Mouse (Mus musculus): ENCODE results near the gene Pde6h. TPM values are rescaled to one million over a fixed set of nuclear protein-coding genes. Genes with fewer than 3 reads are reported as not detected.
"Not testable (repeated sequence)": the region's sequence is repeated elsewhere in the genome, so short reads cannot be mapped to it uniquely, and the experiment has no call there.

The Pde6h gene
- not detected in 2 replicates for polyA plus RNA-seq (2014; fragmentation: Nextera tagmentation; extraction: Ambion mirVana)

- DNase-seq (ENCODE audit: low spot score) = no peak
- no peak for ATAC-seq (replicated peaks; ENCODE audit: low FRiP score)
- Histone ChIP-seq H3K27me3 (replicated peaks; ENCODE audit: control insufficient read depth, insufficient read depth, low read length) (no peaks in the 10 kb centered on the region), H3K9me3 (ENCODE audit: control insufficient read depth, low read length) (no peaks in the 10 kb centered on the region), H3K4me2 (no peak within 1 kb of the TSS), H3K36me3 (ENCODE audit: control insufficient read depth, insufficient read depth, low read length) (peaks cover 4% of the 10 kb centered on the region; the same call in 1 of the 2 replicates), H3K27ac (ENCODE audit: low read depth, low read length) (no peak within 1 kb of the TSS), H3K9ac (ENCODE audit: low read depth, low read length) (no peak within 1 kb of the TSS), H3K4me1 (replicated peaks; ENCODE audit: control insufficient read depth, insufficient read depth, low read length) (no peaks in the 10 kb centered on the region), H3K4me3 (ENCODE audit: low read depth, low read length) (no peak within 1 kb of the TSS)
- WGBS = 86% methylated on average over 8 of the region's 8 CpGs
These were observed at the start of gene Pde6h for GRCm38 (mm10) chr6:136923532-136923931. Gene Pde6h, plus strand, starts transcription at chr6:136923832.

DNA sequence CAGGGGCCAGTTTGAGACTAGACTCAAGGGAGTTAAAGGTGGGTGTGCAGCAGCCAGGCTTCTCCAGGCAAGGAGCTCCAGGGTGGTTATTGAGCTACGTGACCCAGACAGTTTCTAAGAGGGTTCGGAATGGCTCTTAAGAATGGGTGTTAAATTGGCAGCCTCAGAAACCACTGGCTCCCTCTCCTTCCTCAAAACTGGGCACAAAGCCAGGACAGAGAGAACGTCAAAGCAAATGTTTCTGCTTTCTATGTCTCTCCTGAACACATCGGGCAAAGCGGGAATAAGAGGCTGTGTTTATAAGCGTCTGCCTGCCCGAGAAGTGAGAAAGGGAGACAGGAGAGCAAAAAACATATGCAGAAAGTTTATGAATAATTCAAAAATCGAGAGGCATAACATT is 49.0 kb upstream of the Pde6h start:
- Histone ChIP-seq H3K4me2 (no peak overlapping the region), H3K27ac (ENCODE audit: low read depth, low read length) (no peak overlapping the region), H3K27me3 (replicated peaks; ENCODE audit: control insufficient read depth, insufficient read depth, low read length) (no peaks in the 10 kb centered on the region), H3K36me3 (ENCODE audit: control insufficient read depth, insufficient read depth, low read length) (no peaks in the 10 kb centered on the region), H3K9ac (ENCODE audit: low read depth, low read length) (no peak overlapping the region), H3K9me3 (ENCODE audit: control insufficient read depth, low read length) (no peaks in the 10 kb centered on the region), H3K4me1 (replicated peaks; ENCODE audit: control insufficient read depth, insufficient read depth, low read length) (no peaks in the 10 kb centered on the region), H3K4me3 (ENCODE audit: low read depth, low read length) (no peak overlapping the region)
- no peak for ATAC-seq (replicated peaks; ENCODE audit: low FRiP score)
- DNase-seq (ENCODE audit: low spot score) = no peak
- 74% methylated on average over 8 of the region's 8 CpGs for WGBS

DNA sequence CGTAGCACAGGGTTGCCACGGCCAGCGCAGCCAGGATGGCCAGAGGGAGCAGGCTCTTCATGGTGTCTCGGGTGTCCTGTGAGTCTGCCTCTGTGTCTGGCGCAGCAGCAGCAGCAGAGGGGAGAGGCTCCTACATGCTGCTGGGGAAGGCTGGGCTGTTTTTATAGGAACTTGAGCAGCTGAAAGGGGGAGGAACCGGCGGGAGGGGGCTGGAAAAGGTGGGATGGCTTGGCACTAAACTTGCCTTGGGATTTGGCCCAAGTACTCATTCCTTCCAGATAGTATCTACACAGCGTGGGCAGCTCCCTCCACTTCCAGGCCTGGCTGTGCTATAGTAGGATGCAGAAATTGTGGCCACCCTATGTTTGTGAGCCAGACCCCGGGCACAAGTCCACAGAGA is 48.0 kb upstream of the Pde6h start, which contains the start of gene Mgp:
TSS of gene Mgp (minus strand) at position 154 of the 400 bp plus-strand sequence.
- H3K4me3 ChIP-seq (ENCODE audit: low read depth, low read length) = no peak within 1 kb of the TSS
- WGBS = 57% methylated on average over 9 of the region's 9 CpGs
- no peak within 1 kb of the TSS for H3K9ac ChIP-seq (ENCODE audit: low read depth, low read length)
- ATAC-seq (replicated peaks; ENCODE audit: low FRiP score) (no peak), DNase-seq (ENCODE audit: low spot score) (no peak)
- no peaks in the 10 kb centered on the region for H3K4me1 ChIP-seq (replicated peaks; ENCODE audit: control insufficient read depth, insufficient read depth, low read length)
- no peak within 1 kb of the TSS for H3K4me2 ChIP-seq
- H3K36me3 ChIP-seq (ENCODE audit: control insufficient read depth, insufficient read depth, low read length) = no peaks in the 10 kb centered on the region
- H3K27me3 ChIP-seq (replicated peaks; ENCODE audit: control insufficient read depth, insufficient read depth, low read length) = no peaks in the 10 kb centered on the region
- H3K9me3 ChIP-seq (ENCODE audit: control insufficient read depth, low read length) = no peaks in the 10 kb centered on the region
- H3K27ac ChIP-seq (ENCODE audit: low read depth, low read length) = no peak within 1 kb of the TSS

- WGBS = 72% methylated on average over 8 of the region's 8 CpGs
These were observed 42.0 kb upstream of the Pde6h start for GRCm38 (mm10) chr6:136881678-136882077.

GRCm38 (mm10) chr6:136883431-136883915 is 40.2 kb upstream of the Pde6h start:
- Histone ChIP-seq H3K4me2 (no peak overlapping the region), H3K4me1 (replicated peaks; ENCODE audit: control insufficient read depth, insufficient read depth, low read length) (no peaks in the 10 kb centered on the region), H3K4me3 (ENCODE audit: low read depth, low read length) (no peak overlapping the region), H3K27me3 (replicated peaks; ENCODE audit: control insufficient read depth, insufficient read depth, low read length) (no peaks in the 10 kb centered on the region), H3K9ac (ENCODE audit: low read depth, low read length) (no peak overlapping the region), H3K36me3 (ENCODE audit: control insufficient read depth, insufficient read depth, low read length) (no peaks in the 10 kb centered on the region), H3K9me3 (ENCODE audit: control insufficient read depth, low read length) (no peaks in the 10 kb centered on the region), H3K27ac (ENCODE audit: low read depth, low read length) (no peak overlapping the region)
- DNase-seq (ENCODE audit: low spot score) (no peak), ATAC-seq (replicated peaks; ENCODE audit: low FRiP score) (no peak)
- WGBS = 75% methylated on average over 3 of the region's 3 CpGs

More at GRCm38 (mm10) chr6:136881678-136882077, 42.0 kb upstream of the Pde6h start:
- Histone ChIP-seq H3K27me3 (replicated peaks; ENCODE audit: control insufficient read depth, insufficient read depth, low read length) (no peaks in the 10 kb centered on the region), H3K4me3 (ENCODE audit: low read depth, low read length) (no peak overlapping the region), H3K4me2 (no peak overlapping the region), H3K9ac (ENCODE audit: low read depth, low read length) (no peak overlapping the region), H3K4me1 (replicated peaks; ENCODE audit: control insufficient read depth, insufficient read depth, low read length) (no peaks in the 10 kb centered on the region), H3K36me3 (ENCODE audit: control insufficient read depth, insufficient read depth, low read length) (no peaks in the 10 kb centered on the region), H3K27ac (ENCODE audit: low read depth, low read length) (no peak overlapping the region), H3K9me3 (ENCODE audit: control insufficient read depth, low read length) (no peaks in the 10 kb centered on the region)
- ATAC-seq (replicated peaks; ENCODE audit: low FRiP score) (no peak), DNase-seq (ENCODE audit: low spot score) (no peak)

- Histone ChIP-seq H3K36me3 (ENCODE audit: control insufficient read depth, insufficient read depth, low read length) (no peaks in the 10 kb centered on the region), H3K9ac (ENCODE audit: low read depth, low read length) (no peak overlapping the region), H3K4me3 (ENCODE audit: low read depth, low read length) (no peak overlapping the region), H3K4me1 (replicated peaks; ENCODE audit: control insufficient read depth, insufficient read depth, low read length) (no peaks in the 10 kb centered on the region), H3K4me2 (no peak overlapping the region), H3K27ac (ENCODE audit: low read depth, low read length) (no peak overlapping the region), H3K27me3 (replicated peaks; ENCODE audit: control insufficient read depth, insufficient read depth, low read length) (no peaks in the 10 kb centered on the region), H3K9me3 (ENCODE audit: control insufficient read depth, low read length) (no peaks in the 10 kb centered on the region)
- WGBS = 92% methylated on average over 6 of the region's 6 CpGs
- DNase-seq (ENCODE audit: low spot score) (no peak), ATAC-seq (replicated peaks; ENCODE audit: low FRiP score) (no peak)
These were observed 39.7 kb upstream of the Pde6h start for GRCm38 (mm10) chr6:136883961-136884360.

DNA sequence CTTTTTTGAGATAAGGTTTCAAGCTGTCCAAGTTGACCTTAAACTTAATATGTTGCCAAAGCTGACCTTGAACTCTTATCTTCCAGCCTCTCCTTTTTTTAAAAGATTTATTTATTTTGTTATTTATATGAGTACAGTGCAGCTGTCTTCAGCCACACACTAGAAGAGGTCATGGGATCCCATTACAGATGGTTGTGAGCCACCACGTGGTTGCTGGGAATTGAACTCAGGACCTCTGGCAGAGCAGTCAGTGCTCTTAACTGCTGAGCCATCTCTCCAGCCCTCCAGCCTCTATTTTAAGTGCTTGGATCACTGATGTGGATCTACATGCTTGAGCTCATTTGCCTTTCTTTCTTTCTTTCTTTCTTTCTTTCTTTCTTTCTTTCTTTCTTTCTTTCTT is 38.9 kb upstream of the Pde6h start:
- H3K4me1 ChIP-seq (replicated peaks; ENCODE audit: control insufficient read depth, insufficient read depth, low read length); H3K9ac ChIP-seq (ENCODE audit: low read depth, low read length); H3K36me3 ChIP-seq (ENCODE audit: control insufficient read depth, insufficient read depth, low read length); ATAC-seq (replicated peaks; ENCODE audit: low FRiP score); H3K27ac ChIP-seq (ENCODE audit: low read depth, low read length); H3K9me3 ChIP-seq (ENCODE audit: control insufficient read depth, low read length); H3K4me3 ChIP-seq (ENCODE audit: low read depth, low read length); H3K27me3 ChIP-seq (replicated peaks; ENCODE audit: control insufficient read depth, insufficient read depth, low read length); H3K4me2 ChIP-seq; DNase-seq (ENCODE audit: low spot score): not testable (repeated sequence)
- 23% methylated on average over 1 of the region's 1 CpGs for WGBS

- Histone ChIP-seq H3K9ac (ENCODE audit: low read depth, low read length) (no peak overlapping the region), H3K9me3 (ENCODE audit: control insufficient read depth, low read length) (no peaks in the 10 kb centered on the region), H3K27me3 (replicated peaks; ENCODE audit: control insufficient read depth, insufficient read depth, low read length) (no peaks in the 10 kb centered on the region), H3K4me3 (ENCODE audit: low read depth, low read length) (no peak overlapping the region), H3K4me2 (no peak overlapping the region), H3K36me3 (ENCODE audit: control insufficient read depth, insufficient read depth, low read length) (no peaks in the 10 kb centered on the region), H3K4me1 (replicated peaks; ENCODE audit: control insufficient read depth, insufficient read depth, low read length) (peaks cover 2% of the 10 kb centered on the region; the same call in 1 of the 2 replicates), H3K27ac (ENCODE audit: low read depth, low read length) (no peak overlapping the region)
- DNase-seq (ENCODE audit: low spot score) = no peak
- 70% methylated on average over 9 of the region's 9 CpGs for WGBS
- ATAC-seq (replicated peaks; ENCODE audit: low FRiP score) = no peak
These were observed 35.8 kb upstream of the Pde6h start for GRCm38 (mm10) chr6:136887854-136888253.

- H3K9me3 ChIP-seq (ENCODE audit: control insufficient read depth, low read length) = no peaks in the 10 kb centered on the region
- peaks cover 2% of the 10 kb centered on the region; the same call in 1 of the 2 replicates for H3K4me1 ChIP-seq (replicated peaks; ENCODE audit: control insufficient read depth, insufficient read depth, low read length)
- no peak overlapping the region for H3K4me2 ChIP-seq
- no peak overlapping the region for H3K9ac ChIP-seq (ENCODE audit: low read depth, low read length)
- no peak for DNase-seq (ENCODE audit: low spot score)
- WGBS = 87% methylated on average over 6 of the region's 6 CpGs
- H3K27me3 ChIP-seq (replicated peaks; ENCODE audit: control insufficient read depth, insufficient read depth, low read length) = no peaks in the 10 kb centered on the region
- H3K27ac ChIP-seq (ENCODE audit: low read depth, low read length) = no peak overlapping the region
- no peak for ATAC-seq (replicated peaks; ENCODE audit: low FRiP score)
- H3K4me3 ChIP-seq (ENCODE audit: low read depth, low read length) = no peak overlapping the region
- no peaks in the 10 kb centered on the region for H3K36me3 ChIP-seq (ENCODE audit: control insufficient read depth, insufficient read depth, low read length)
These were observed 34.6 kb upstream of the Pde6h start for GRCm38 (mm10) chr6:136889067-136889466.

Data from liver, embryonic 11.5 days (tissue).